Mouse (Mus musculus) midbrain, postnatal 0 days (tissue): Measurements from ENCODE around the gene Sec14l2. TPM values are rescaled to one million over a fixed set of nuclear protein-coding genes. Genes with fewer than 3 reads are reported as not detected.
"Not testable (repeated sequence)": the region's sequence is repeated elsewhere in the genome, so short reads cannot be mapped to it uniquely, and the experiment has no call there.

Experiments
- ATAC-seq: fragments of 200-750 bp; cut with Nextera tagmentation; 2 replicates; pipeline ENCODE4 v1.8.0; 2017; ENCODE audit warnings: moderate number of reproducible peaks, mild to moderate bottlenecking, moderate TSS enrichment, moderate library complexity; ENCODE audit not compliant: low FRiP score
- DNase-seq: peaks from one replicate; pipeline ENCODE4 v3.0.0-alpha.2; 2015; ENCODE audit warnings: low spot score
- H3K27ac ChIP-seq: fragments of 300-500 bp; sonication (generic); 2 replicates; pipeline ENCODE4 v1.5.1; 2014; ENCODE audit warnings: low read depth, mild to moderate bottlenecking, low read length, mixed read lengths
- H3K27me3 ChIP-seq: fragments of 300-500 bp; sonication (generic); 2 replicates; pipeline ENCODE4 v1.6.1; 2014; ENCODE audit warnings: low read length, control low read depth, mixed read lengths; ENCODE audit not compliant: insufficient read depth
- H3K36me3 ChIP-seq: fragments of 300-500 bp; sonication (generic); 2 replicates; pipeline ENCODE4 v1.6.1; 2014; ENCODE audit warnings: low read length, control low read depth, mixed read lengths; ENCODE audit not compliant: insufficient read depth
- H3K4me1 ChIP-seq: fragments of 300-500 bp; sonication (generic); 2 replicates; pipeline ENCODE4 v1.6.1; 2014; ENCODE audit warnings: mild to moderate bottlenecking, control low read depth, antibody characterized with exemption, low read length, mixed read lengths; ENCODE audit not compliant: insufficient read depth
- H3K4me2 ChIP-seq: fragments of 300-500 bp; sonication (generic); 2 replicates; pipeline ENCODE4 v1.6.1; 2014; ENCODE audit warnings: low read depth, mild to moderate bottlenecking, low read length, mixed read lengths; ENCODE audit not compliant: poor library complexity, severe bottlenecking
- H3K4me3 ChIP-seq: fragments of 300-500 bp; sonication (generic); 2 replicates; pipeline ENCODE4 v1.5.1; 2014; ENCODE audit warnings: low read depth, mild to moderate bottlenecking, low read length, moderate library complexity
- H3K9ac ChIP-seq: fragments of 300-500 bp; sonication (generic); replicated peaks from 2 replicates; pipeline ENCODE4 v1.6.1; 2014; ENCODE audit warnings: mild to moderate bottlenecking, low read length, moderate library complexity, mixed read lengths; ENCODE audit not compliant: poor library complexity, severe bottlenecking
- H3K9me3 ChIP-seq: fragments of 300-500 bp; sonication (generic); 2 replicates; pipeline ENCODE4 v1.6.1; 2016; ENCODE audit warnings: low read length, control low read depth
- CTCF ChIP-seq: IDR thresholded peaks from 2 replicates; pipeline ENCODE4 v1.5.1; 2016; ENCODE audit warnings: antibody characterized with exemption, mild to moderate bottlenecking
- WGBS: fragments of 180-500 bp; shearing (Covaris S2); extraction: QIAGEN DNeasy Blood & Tissue Kit; methylation state at CpG from one replicate; pipeline ENCODE4 v1.1.7; 2014; 5-methylcytosine and 5-hydroxymethylcytosine counted together
- polyA plus RNA-seq: library from polyadenylated mRNA; unstranded; fragments of >200 nt; fragmentation: Nextera tagmentation; extraction: Ambion mirVana; gene quantifications from 2 replicates; pipeline ENCODE4 v1.2.1, GENCODE M21; 2015
- total RNA-seq: library from RNA; depleted of rRNA; stranded (reverse); fragments of >200 nt; gene quantifications from 2 replicates; pipeline ENCODE4 v1.2.3, GENCODE M21; 2014

Sec14l2 gene
- total and polyA plus RNA-seq, 2 experiments from 2014 or later: 5.5 to 13.2 TPM

DNA sequence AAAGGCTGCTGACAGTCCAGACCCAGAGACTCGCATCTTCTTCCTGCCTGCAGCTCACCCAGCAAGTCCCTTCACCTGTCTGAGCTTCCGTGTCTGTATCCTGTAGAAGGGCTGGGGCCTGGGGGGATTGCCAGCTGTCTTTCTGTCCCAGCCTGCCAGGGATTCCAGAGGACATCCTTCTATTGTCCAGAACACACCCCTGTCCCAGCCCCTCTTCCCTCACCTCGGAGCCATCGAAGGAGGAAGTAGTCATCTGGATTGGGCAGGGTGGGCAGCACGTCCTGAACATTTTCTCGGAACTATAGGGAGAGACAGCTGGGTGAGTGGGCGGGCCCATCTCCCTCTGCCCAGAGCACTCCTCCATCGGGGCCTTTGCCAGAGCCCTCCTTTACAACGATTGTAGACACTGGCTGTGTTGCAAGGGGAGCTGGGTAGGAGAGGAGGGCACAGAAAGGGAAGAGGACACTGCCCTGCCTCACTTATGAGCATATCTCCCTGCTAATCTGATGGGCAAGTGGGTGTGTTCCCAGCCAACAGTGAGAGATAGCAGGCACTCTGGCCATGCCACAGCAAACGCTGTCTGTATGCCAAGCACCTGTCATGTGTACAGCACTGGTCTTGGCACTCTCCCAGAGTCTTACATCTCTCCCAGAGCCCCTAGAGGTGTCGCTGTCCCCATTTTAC is 6.6 kb downstream of the Sec14l2 start:
- Histone ChIP-seq H3K4me2 (peak overlapping the region; percentile 87; the same call in 1 of the 2 replicates), H3K9me3 (no peaks in the 10 kb centered on the region), H3K36me3 (no peaks in the 10 kb centered on the region), H3K4me3 (peak overlapping the region; percentile 63; the same call in 1 of the 2 replicates), H3K27ac (no peak overlapping the region), H3K4me1 (peaks cover 12% of the 10 kb centered on the region), H3K9ac (no peak overlapping the region), H3K27me3 (peaks cover 5% of the 10 kb centered on the region; the same call in 1 of the 2 replicates)
- ATAC-seq (no peak), DNase-seq (peak; percentile 57)
- WGBS: 57% methylated on average over 11 of the region's 11 CpGs
- no peak for TF ChIP-seq CTCF

- no peak overlapping the region for H3K27ac ChIP-seq
- 90% methylated on average over 4 of the region's 4 CpGs for WGBS
- no peak overlapping the region for H3K9ac ChIP-seq
- no peak overlapping the region for H3K4me2 ChIP-seq
- H3K9me3 ChIP-seq: no peaks in the 10 kb centered on the region
- peaks cover 2% of the 10 kb centered on the region; the same call in 1 of the 2 replicates for H3K27me3 ChIP-seq
- H3K36me3 ChIP-seq: peaks cover 8% of the 10 kb centered on the region
- no peak for TF ChIP-seq CTCF
- DNase-seq: no peak
- no peak overlapping the region for H3K4me3 ChIP-seq
- no peak for ATAC-seq
- peaks cover 12% of the 10 kb centered on the region for H3K4me1 ChIP-seq
Measured at GRCm38 (mm10) chr11:4115407-4115806, 7.8 kb downstream of the Sec14l2 start.

GRCm38 (mm10) chr11:4114541-4114940 is 8.7 kb downstream of the Sec14l2 start:
- ATAC-seq, DNase-seq, H3K4me2 ChIP-seq, H3K9ac ChIP-seq, H3K4me3 ChIP-seq, H3K27me3 ChIP-seq, H3K27ac ChIP-seq, H3K9me3 ChIP-seq: not testable (repeated sequence)
- WGBS: 72% methylated on average over 6 of the region's 6 CpGs
- H3K4me1 ChIP-seq: peaks cover 12% of the 10 kb centered on the region
- H3K36me3 ChIP-seq: peaks cover 14% of the 10 kb centered on the region

DNA sequence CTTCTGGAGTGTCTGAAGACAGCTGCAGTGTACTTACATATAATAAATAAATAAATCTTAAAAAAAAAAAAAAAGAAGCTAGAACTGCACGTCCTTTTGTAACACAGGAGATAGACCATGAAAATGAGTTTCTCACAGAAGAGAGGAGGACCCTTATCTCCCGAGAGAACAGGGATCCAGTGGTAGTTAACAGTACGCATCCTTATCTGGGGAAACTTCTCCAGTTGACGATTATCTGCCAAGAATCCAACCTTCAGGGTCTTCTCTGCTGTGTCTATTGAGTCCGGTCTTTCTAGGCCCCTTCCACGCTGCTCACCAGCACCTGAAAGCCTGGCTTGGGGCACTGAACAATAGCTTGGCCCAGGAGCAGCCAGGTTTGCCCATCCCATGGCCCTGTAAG is 9.2 kb downstream of the Sec14l2 start:
- 82% methylated on average over 6 of the region's 6 CpGs for WGBS
- TF ChIP-seq CTCF: no peak

DNA sequence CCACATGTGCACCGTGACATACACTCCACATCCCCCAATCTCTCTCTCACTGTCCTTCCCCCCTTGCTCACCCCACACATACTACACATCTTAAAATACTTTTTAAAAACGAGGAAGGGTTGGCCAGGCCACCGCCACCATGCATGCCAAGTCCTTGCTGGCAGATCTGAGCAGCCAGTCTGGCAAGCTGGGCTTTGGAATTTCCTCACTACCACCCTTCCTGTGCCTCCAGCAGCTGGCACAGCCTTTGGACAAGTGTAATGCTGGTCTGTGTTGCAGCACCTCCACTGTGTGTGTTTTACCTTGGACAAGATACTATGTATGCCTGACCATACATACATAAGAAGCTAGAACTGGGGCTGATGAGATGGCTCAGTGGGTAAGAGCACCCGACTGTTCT is 9.7 kb downstream of the Sec14l2 start:
- DNase-seq: no peak
- no peak overlapping the region for H3K4me2 ChIP-seq
- no peak overlapping the region for H3K4me3 ChIP-seq
- H3K9ac ChIP-seq: no peak overlapping the region
- H3K4me1 ChIP-seq: peaks cover 12% of the 10 kb centered on the region
- H3K27me3 ChIP-seq: no peaks in the 10 kb centered on the region
- no peak for ATAC-seq
- no peak for TF ChIP-seq CTCF
- no peak overlapping the region for H3K27ac ChIP-seq
- H3K9me3 ChIP-seq: no peaks in the 10 kb centered on the region
- WGBS: 81% methylated on average over 4 of the region's 4 CpGs
- H3K36me3 ChIP-seq: peaks cover 21% of the 10 kb centered on the region

More for the DNA sequence above, 9.2 kb downstream of the Sec14l2 start:
- H3K36me3 ChIP-seq: peaks cover 18% of the 10 kb centered on the region
- no peaks in the 10 kb centered on the region for H3K9me3 ChIP-seq
- no peak overlapping the region for H3K4me2 ChIP-seq
- H3K4me1 ChIP-seq: peaks cover 12% of the 10 kb centered on the region
- no peak overlapping the region for H3K27ac ChIP-seq
- no peak overlapping the region for H3K4me3 ChIP-seq
- ATAC-seq (no peak), DNase-seq (no peak)
- no peaks in the 10 kb centered on the region for H3K27me3 ChIP-seq
- H3K9ac ChIP-seq: no peak overlapping the region

- WGBS: 87% methylated on average over 6 of the region's 6 CpGs
- no peak for DNase-seq
- Histone ChIP-seq H3K27me3 (no peaks in the 10 kb centered on the region), H3K9ac (no peak overlapping the region), H3K4me3 (no peak overlapping the region), H3K27ac (no peak overlapping the region), H3K36me3 (peaks cover 25% of the 10 kb centered on the region), H3K4me2 (no peak overlapping the region), H3K9me3 (no peaks in the 10 kb centered on the region), H3K4me1 (peaks cover 12% of the 10 kb centered on the region)
- TF ChIP-seq CTCF: no peak
- ATAC-seq: no peak
Measured at GRCm38 (mm10) chr11:4112861-4113260, 10.4 kb downstream of the Sec14l2 start.
